Mouse (Mus musculus): ENCODE data around the gene Ly6g5c. TPM values are rescaled to one million over a fixed set of nuclear protein-coding genes. Genes with fewer than 3 reads are reported as not detected.

The Ly6g5c gene
- polyA plus RNA-seq, 1 experiment from 2014 or later: not detected

DNA sequence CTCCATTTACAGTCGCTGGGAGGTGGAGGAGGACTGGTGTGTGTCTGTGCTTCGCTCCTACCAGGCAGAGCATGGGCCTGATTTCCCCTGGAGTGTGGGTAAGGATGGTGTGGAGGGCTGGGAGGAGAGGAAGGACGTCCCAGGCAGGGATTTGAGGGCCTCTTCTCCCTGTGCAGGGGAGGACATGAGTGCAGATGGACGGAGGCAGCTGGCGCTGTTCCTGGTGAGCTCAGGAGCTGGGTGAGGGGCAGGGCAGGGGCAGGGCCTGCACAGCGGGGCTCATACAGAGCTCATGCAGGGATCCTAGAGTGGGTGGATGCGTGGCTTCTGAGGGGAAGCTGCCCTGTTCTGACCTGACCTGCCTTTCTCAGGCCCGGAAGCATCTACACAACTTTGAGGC lies 5.8 kb upstream of the Ly6g5c start:
- Histone ChIP-seq H3K27ac (ENCODE audit: low read length) (peak overlapping the region; percentile 38; the same call in 1 of the 2 replicates), H3K4me1 (ENCODE audit: control insufficient read depth, insufficient read depth, low read length) (peaks cover 28% of the 10 kb centered on the region), H3K9ac (ENCODE audit: low read depth, low read length) (no peak overlapping the region; the same call in 1 of the 2 replicates), H3K36me3 (ENCODE audit: control insufficient read depth, insufficient read depth, low read length) (peaks cover 18% of the 10 kb centered on the region), H3K4me3 (ENCODE audit: low read length) (no peak overlapping the region), H3K4me2 (ENCODE audit: low read depth, low read length) (no peak overlapping the region), H3K9me3 (ENCODE audit: control insufficient read depth, low read length) (no peaks in the 10 kb centered on the region), H3K27me3 (replicated peaks; ENCODE audit: control insufficient read depth, insufficient read depth, low read length) (no peaks in the 10 kb centered on the region)
- WGBS: 66% methylated on average over 8 of the region's 8 CpGs
- no peak for ATAC-seq

DNA sequence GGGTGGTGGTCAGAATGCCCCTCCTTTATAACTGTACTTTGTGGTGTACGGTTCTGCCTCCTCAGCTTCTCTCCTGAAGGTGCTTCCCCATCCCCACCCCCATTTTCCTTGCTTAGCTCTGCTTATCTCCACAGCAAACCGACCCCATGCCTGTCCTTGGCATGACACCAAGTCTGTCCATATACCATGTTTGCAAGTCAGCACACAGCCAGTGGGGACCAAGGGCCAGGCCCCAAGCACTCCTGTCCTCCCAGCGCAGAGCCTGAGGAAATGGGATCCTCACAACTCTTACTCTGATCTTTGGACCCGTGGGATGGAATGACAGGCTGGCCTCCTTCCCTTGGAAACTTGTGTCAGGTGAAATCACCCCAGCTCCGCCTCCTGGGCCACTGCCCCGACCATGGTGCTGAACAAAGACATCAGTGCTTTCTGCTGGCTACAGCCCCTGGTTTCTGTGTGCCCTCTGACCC lies 4.8 kb upstream of the Ly6g5c start:
- H3K27me3 ChIP-seq (replicated peaks; ENCODE audit: control insufficient read depth, insufficient read depth, low read length): no peaks in the 10 kb centered on the region
- H3K27ac ChIP-seq (ENCODE audit: low read length): peak overlapping the region; percentile 85
- ATAC-seq: peak; percentile 77
- no peak overlapping the region for H3K4me2 ChIP-seq (ENCODE audit: low read depth, low read length)
- peaks cover 28% of the 10 kb centered on the region for H3K4me1 ChIP-seq (ENCODE audit: control insufficient read depth, insufficient read depth, low read length)
- WGBS: 53% methylated on average over 6 of the region's 6 CpGs
- H3K9ac ChIP-seq (ENCODE audit: low read depth, low read length): peak overlapping the region; percentile 41
- no peak overlapping the region for H3K4me3 ChIP-seq (ENCODE audit: low read length)
- peaks cover 16% of the 10 kb centered on the region for H3K36me3 ChIP-seq (ENCODE audit: control insufficient read depth, insufficient read depth, low read length)
- H3K9me3 ChIP-seq (ENCODE audit: control insufficient read depth, low read length): no peaks in the 10 kb centered on the region

- Histone ChIP-seq H3K9me3 (ENCODE audit: control insufficient read depth, low read length) (no peaks in the 10 kb centered on the region), H3K36me3 (ENCODE audit: control insufficient read depth, insufficient read depth, low read length) (peaks cover 16% of the 10 kb centered on the region), H3K27ac (ENCODE audit: low read length) (peak overlapping the region; percentile 85), H3K27me3 (replicated peaks; ENCODE audit: control insufficient read depth, insufficient read depth, low read length) (no peaks in the 10 kb centered on the region), H3K4me2 (ENCODE audit: low read depth, low read length) (no peak overlapping the region), H3K9ac (ENCODE audit: low read depth, low read length) (0 out of 2 replicates have a peak overlapping the region, but pooled peaks have one; percentile 30), H3K4me3 (ENCODE audit: low read length) (no peak overlapping the region), H3K4me1 (ENCODE audit: control insufficient read depth, insufficient read depth, low read length) (peaks cover 28% of the 10 kb centered on the region)
- WGBS: 83% methylated on average over 7 of the region's 7 CpGs
- ATAC-seq: no peak
Observed at GRCm38 (mm10) chr17:35104079-35104478, 4.0 kb upstream of the Ly6g5c start.

DNA sequence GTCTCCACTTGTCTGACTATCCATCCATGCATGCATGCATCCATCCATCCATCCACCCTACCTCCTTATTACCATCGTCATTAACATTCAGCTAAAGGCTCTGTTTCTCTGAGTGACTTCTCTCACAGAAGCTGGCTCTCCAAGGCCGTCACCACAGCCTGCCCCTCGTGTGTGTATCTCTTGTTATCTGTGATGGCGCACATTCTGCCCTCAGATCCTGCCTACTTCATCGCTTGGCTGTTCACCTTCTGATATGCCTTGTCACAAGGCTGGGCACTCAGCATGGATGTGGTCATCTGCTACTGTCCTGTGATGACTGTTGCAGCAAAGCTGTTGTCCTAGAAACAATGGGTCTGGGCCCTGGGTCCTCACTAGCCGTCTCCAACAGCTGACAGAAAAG lies 3.3 kb upstream of the Ly6g5c start:
- no peak for ATAC-seq
- Histone ChIP-seq H3K9me3 (ENCODE audit: control insufficient read depth, low read length) (no peaks in the 10 kb centered on the region), H3K4me2 (ENCODE audit: low read depth, low read length) (no peak overlapping the region), H3K27ac (ENCODE audit: low read length) (no peak overlapping the region), H3K36me3 (ENCODE audit: control insufficient read depth, insufficient read depth, low read length) (peaks cover 16% of the 10 kb centered on the region), H3K4me1 (ENCODE audit: control insufficient read depth, insufficient read depth, low read length) (peaks cover 25% of the 10 kb centered on the region), H3K4me3 (ENCODE audit: low read length) (no peak overlapping the region), H3K27me3 (replicated peaks; ENCODE audit: control insufficient read depth, insufficient read depth, low read length) (no peaks in the 10 kb centered on the region), H3K9ac (ENCODE audit: low read depth, low read length) (no peak overlapping the region)
- WGBS: 75% methylated on average over 6 of the region's 6 CpGs

DNA sequence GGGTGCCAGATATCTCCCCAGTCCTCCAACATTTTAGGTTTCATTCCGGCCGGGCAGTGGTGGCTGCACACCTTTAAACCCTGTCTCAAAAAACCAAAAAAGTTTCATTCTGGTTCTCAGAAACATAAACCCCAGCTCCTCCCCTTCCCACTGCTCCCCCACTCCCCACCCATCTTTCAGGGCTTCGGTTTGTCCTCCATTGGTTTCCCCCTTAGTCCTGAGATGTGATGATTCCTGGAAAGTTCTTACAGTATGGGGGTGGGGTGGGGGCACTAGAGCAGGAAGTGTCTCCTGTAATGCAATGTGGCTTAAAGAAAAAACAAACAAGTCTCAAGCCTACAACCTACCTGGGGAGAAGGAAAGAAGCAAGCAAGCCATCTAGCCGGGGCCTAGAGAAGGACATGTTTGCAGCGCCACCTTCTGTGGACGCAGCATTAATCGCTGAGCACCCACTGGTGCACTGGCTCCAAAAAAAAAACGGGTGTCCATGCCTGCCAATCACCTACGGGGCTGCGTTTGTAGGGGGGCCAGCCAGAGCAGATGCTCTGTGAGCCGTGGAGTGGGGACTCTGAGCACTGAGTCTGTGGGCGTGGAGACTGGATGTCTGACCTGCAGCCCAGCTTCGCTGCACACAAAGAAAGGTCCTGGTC lies 2.2 kb upstream of the Ly6g5c start:
- Histone ChIP-seq H3K4me3 (ENCODE audit: low read length) (no peak overlapping the region), H3K4me1 (ENCODE audit: control insufficient read depth, insufficient read depth, low read length) (peaks cover 20% of the 10 kb centered on the region), H3K9ac (ENCODE audit: low read depth, low read length) (peak overlapping the region; percentile 39), H3K4me2 (ENCODE audit: low read depth, low read length) (no peak overlapping the region), H3K36me3 (ENCODE audit: control insufficient read depth, insufficient read depth, low read length) (peaks cover 11% of the 10 kb centered on the region), H3K27ac (ENCODE audit: low read length) (no peak overlapping the region), H3K9me3 (ENCODE audit: control insufficient read depth, low read length) (no peaks in the 10 kb centered on the region), H3K27me3 (replicated peaks; ENCODE audit: control insufficient read depth, insufficient read depth, low read length) (no peaks in the 10 kb centered on the region)
- no peak for ATAC-seq
- WGBS: 27% methylated on average over 13 of the region's 13 CpGs

DNA sequence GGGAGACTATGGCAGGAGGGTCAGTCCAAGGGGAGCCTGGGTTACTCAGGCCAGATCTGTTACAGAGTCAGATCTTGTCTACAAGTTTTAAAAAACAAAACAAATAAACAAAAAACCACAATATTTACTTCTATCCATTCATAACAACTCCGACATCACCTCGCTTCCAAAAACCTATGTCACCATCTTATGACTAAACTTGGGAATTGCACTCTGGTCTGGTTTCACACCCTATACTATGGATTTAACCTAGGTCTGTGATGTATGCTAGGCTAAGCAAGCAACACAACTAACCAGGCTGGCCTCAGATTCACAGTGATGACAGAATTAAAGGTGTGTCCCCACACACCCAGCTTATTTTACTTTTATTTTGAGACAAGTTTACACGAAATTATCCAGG lies 1.6 kb upstream of the Ly6g5c start:
- H3K27ac ChIP-seq (ENCODE audit: low read length): no peak overlapping the region
- no peak overlapping the region for H3K9ac ChIP-seq (ENCODE audit: low read depth, low read length)
- no peaks in the 10 kb centered on the region for H3K27me3 ChIP-seq (replicated peaks; ENCODE audit: control insufficient read depth, insufficient read depth, low read length)
- no peak overlapping the region for H3K4me2 ChIP-seq (ENCODE audit: low read depth, low read length)
- no peak for ATAC-seq
- H3K4me1 ChIP-seq (ENCODE audit: control insufficient read depth, insufficient read depth, low read length): peaks cover 19% of the 10 kb centered on the region
- 63% methylated on average over 3 of the region's 3 CpGs for WGBS
- H3K36me3 ChIP-seq (ENCODE audit: control insufficient read depth, insufficient read depth, low read length): peaks cover 7% of the 10 kb centered on the region; the same call in 1 of the 2 replicates
- no peak overlapping the region for H3K4me3 ChIP-seq (ENCODE audit: low read length)
- no peaks in the 10 kb centered on the region for H3K9me3 ChIP-seq (ENCODE audit: control insufficient read depth, low read length)

GRCm38 (mm10) chr17:35111774-35112173 lies 3.7 kb downstream of the Ly6g5c start:
- 73% methylated on average over 9 of the region's 9 CpGs for WGBS
- no peak overlapping the region for H3K4me2 ChIP-seq (ENCODE audit: low read depth, low read length)
- H3K4me3 ChIP-seq (ENCODE audit: low read length): no peak overlapping the region
- no peaks in the 10 kb centered on the region for H3K4me1 ChIP-seq (ENCODE audit: control insufficient read depth, insufficient read depth, low read length)
- no peak overlapping the region for H3K27ac ChIP-seq (ENCODE audit: low read length)
- no peak for ATAC-seq
- H3K9me3 ChIP-seq (ENCODE audit: control insufficient read depth, low read length): no peaks in the 10 kb centered on the region
- H3K9ac ChIP-seq (ENCODE audit: low read depth, low read length): no peak overlapping the region
- H3K27me3 ChIP-seq (replicated peaks; ENCODE audit: control insufficient read depth, insufficient read depth, low read length): no peaks in the 10 kb centered on the region
- peaks cover 6% of the 10 kb centered on the region; the same call in 1 of the 2 replicates for H3K36me3 ChIP-seq (ENCODE audit: control insufficient read depth, insufficient read depth, low read length)

DNA sequence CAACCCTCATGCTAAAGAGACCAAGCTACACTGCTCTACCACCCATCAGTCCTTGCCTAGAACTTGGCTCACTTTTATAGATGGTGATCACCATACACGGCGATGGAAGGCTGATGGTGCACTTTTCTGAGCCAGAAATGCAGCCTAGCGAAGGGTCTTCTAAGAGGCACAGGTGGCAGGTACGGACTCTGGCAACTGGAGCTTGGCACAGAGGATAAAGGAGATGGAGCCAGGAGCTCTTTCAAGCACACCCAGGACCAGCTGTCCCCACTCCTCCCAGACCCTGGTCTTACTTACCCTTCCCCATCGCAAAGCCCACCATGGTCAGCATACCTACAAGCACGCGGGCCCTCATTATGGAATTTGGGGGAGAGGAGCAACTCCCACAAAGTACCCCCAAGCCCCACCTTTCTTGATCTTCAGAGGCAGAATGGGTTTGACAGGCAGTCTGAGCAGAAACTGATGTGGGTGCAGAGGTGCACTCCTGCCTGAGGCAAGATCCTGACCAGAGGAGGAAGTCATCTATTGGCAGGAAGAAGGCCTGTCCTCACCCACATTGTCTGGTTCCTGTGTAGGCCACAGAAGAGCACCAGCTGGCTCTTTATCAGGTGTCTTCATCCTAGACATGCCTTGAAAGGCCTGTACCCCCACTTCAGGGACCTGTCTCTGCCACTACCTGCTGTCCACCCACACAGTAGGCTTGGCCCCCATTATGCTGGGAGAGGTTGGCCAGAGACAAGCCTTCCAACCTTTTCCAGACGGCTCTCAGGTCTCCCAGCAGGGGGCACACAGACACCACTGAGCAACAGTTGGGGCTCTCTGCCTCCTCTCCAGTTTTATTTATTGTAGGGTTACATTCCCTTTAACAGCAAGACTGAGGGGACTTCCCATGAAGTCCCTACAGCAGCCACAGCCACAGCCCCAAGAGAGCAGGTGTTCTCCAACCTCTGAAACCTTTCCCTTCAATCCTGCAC lies 7.3 kb downstream of the Ly6g5c start, which contains the start of gene Ly6g5b:
TSS of gene Ly6g5b (minus strand) at position 383 of the 974 bp plus-strand sequence.
- H3K9ac ChIP-seq (ENCODE audit: low read depth, low read length): no peak within 1 kb of the TSS
- H3K36me3 ChIP-seq (ENCODE audit: control insufficient read depth, insufficient read depth, low read length): peaks cover 6% of the 10 kb centered on the region; the same call in 1 of the 2 replicates
- H3K4me3 ChIP-seq (ENCODE audit: low read length): no peak within 1 kb of the TSS
- no peak within 1 kb of the TSS for H3K27ac ChIP-seq (ENCODE audit: low read length)
- WGBS: 86% methylated on average over 8 of the region's 8 CpGs
- no peaks in the 10 kb centered on the region for H3K9me3 ChIP-seq (ENCODE audit: control insufficient read depth, low read length)
- no peak within 1 kb of the TSS for H3K4me2 ChIP-seq (ENCODE audit: low read depth, low read length)
- H3K4me1 ChIP-seq (ENCODE audit: control insufficient read depth, insufficient read depth, low read length): peaks cover 9% of the 10 kb centered on the region
- no peaks in the 10 kb centered on the region for H3K27me3 ChIP-seq (replicated peaks; ENCODE audit: control insufficient read depth, insufficient read depth, low read length)
- ATAC-seq: no peak

GRCm38 (mm10) chr17:35120745-35121142 lies 12.7 kb downstream of the Ly6g5c start:
- no peaks in the 10 kb centered on the region for H3K27me3 ChIP-seq (replicated peaks; ENCODE audit: control insufficient read depth, insufficient read depth, low read length)
- H3K27ac ChIP-seq (ENCODE audit: low read length): peak overlapping the region; percentile 44
- peak overlapping the region; percentile 63 for H3K4me2 ChIP-seq (ENCODE audit: low read depth, low read length)
- WGBS: under 1% methylated on average over 33 of the region's 33 CpGs
- H3K9ac ChIP-seq (ENCODE audit: low read depth, low read length): peak overlapping the region; percentile 83
- peaks cover 20% of the 10 kb centered on the region for H3K4me1 ChIP-seq (ENCODE audit: control insufficient read depth, insufficient read depth, low read length)
- H3K9me3 ChIP-seq (ENCODE audit: control insufficient read depth, low read length): no peaks in the 10 kb centered on the region
- no peaks in the 10 kb centered on the region for H3K36me3 ChIP-seq (ENCODE audit: control insufficient read depth, insufficient read depth, low read length)
- peak overlapping the region; percentile 76 for H3K4me3 ChIP-seq (ENCODE audit: low read length)
- peak; percentile 6; the same call in 1 of the 2 replicates for ATAC-seq
